ENCODE assay signal across 8 mouse cellular contexts in genomic region chr19:22448340-22449288, GRCm38 (mm10).
DNase-seq lines count a peak whose midpoint lies in the region; ATAC-seq and TF ChIP-seq lines count a peak whose summit lies in the region.
"Had no signal": no experiment of that assay in that cellular context is flagged by ENCODE, and none has a peak within 500 bp of the region (broad histone marks: within the 10 kb centered on the region; RNA-seq: fewer than 3 reads in every experiment).

No protein-coding gene starts in this region.

- no peaks in the 10 kb centered on the region for H3K9me3 ChIP-seq in lung, embryonic 16.5 days (ENCODE audit: control insufficient read depth, low read length)
- no peaks in the 10 kb centered on the region for H3K9me3 ChIP-seq in forebrain, embryonic 14.5 days (replicated peaks; ENCODE audit: control insufficient read depth, low read length)
- H3K9me3 ChIP-seq in limb, embryonic 10.5 days (replicated peaks), result no peaks in the 10 kb centered on the region
- H3K9me3 ChIP-seq in stomach, embryonic 16.5 days (replicated peaks; ENCODE audit: control insufficient read depth, low read length), result no peaks in the 10 kb centered on the region

- H3K4me2 ChIP-seq in lung, embryonic 16.5 days (ENCODE audit: low read depth, low read length), result peak overlapping the region; percentile 65
- peak overlapping the region; percentile 79 for H3K4me2 ChIP-seq in forebrain, embryonic 14.5 days (ENCODE audit: low read length)
- H3K4me2 ChIP-seq in stomach, embryonic 16.5 days (ENCODE audit: low read depth, low read length), result peak overlapping the region; percentile 51

- H3K9ac ChIP-seq in lung, embryonic 16.5 days (ENCODE audit: low read length), result peak overlapping the region; percentile 27
- H3K9ac ChIP-seq in forebrain, embryonic 14.5 days (ENCODE audit: low read length), result peak overlapping the region; percentile 58
- H3K9ac ChIP-seq in stomach, embryonic 16.5 days (ENCODE audit: low read length), result peak overlapping the region; percentile 23; the same call in 1 of the 2 replicates

- no peaks in the 10 kb centered on the region for H3K36me3 ChIP-seq in lung, embryonic 16.5 days (ENCODE audit: control insufficient read depth, insufficient read depth, low read length)
- no peaks in the 10 kb centered on the region for H3K36me3 ChIP-seq in forebrain, embryonic 14.5 days (ENCODE audit: control insufficient read depth, insufficient read depth, low read length)
- no peaks in the 10 kb centered on the region for H3K36me3 ChIP-seq in limb, embryonic 10.5 days
- H3K36me3 ChIP-seq in stomach, embryonic 16.5 days (ENCODE audit: control insufficient read depth, insufficient read depth, low read length), result no peaks in the 10 kb centered on the region
- no peaks in the 10 kb centered on the region for H3K36me3 ChIP-seq in thymus, adult 2 months (ENCODE audit: control insufficient read depth, insufficient read depth, low read length)

- peak; percentile 48; the same call in 1 of the 2 replicates for ATAC-seq in lung, embryonic 16.5 days (ENCODE audit: low read depth)
- ATAC-seq in forebrain, embryonic 14.5 days, result peak; percentile 54
- ATAC-seq in stomach, embryonic 16.5 days (ENCODE audit: insufficient read depth, low FRiP score), result no peak

- no peaks in the 10 kb centered on the region for H3K27me3 ChIP-seq in lung, embryonic 16.5 days (ENCODE audit: control insufficient read depth, insufficient read depth, low read depth, low read length)
- peaks cover 5% of the 10 kb centered on the region; the same call in 1 of the 2 replicates for H3K27me3 ChIP-seq in forebrain, embryonic 14.5 days (replicated peaks; ENCODE audit: control insufficient read depth, insufficient read depth, low read length)
- H3K27me3 ChIP-seq in limb, embryonic 10.5 days (ENCODE audit: low read depth, poor library complexity, severe bottlenecking), result peaks cover 5% of the 10 kb centered on the region; the same call in 1 of the 2 replicates
- no peaks in the 10 kb centered on the region for H3K27me3 ChIP-seq in stomach, embryonic 16.5 days (ENCODE audit: control insufficient read depth, insufficient read depth, low read length)
- H3K27me3 ChIP-seq in thymus, adult 2 months (ENCODE audit: control insufficient read depth, insufficient read depth, low read length), result no peaks in the 10 kb centered on the region

- no peak for DNase-seq in lung, postnatal 10 days
- DNase-seq in forebrain, embryonic 14.5 days (ENCODE audit: low spot score), result peak; percentile 16
- peak; percentile 31 for DNase-seq in limb, embryonic 10.5 days (ENCODE audit: low spot score)
- no peak for DNase-seq in testis, postnatal 10 days (ENCODE audit: low spot score)
- DNase-seq in thymus, adult 2 months, result no peak
- DNase-seq: lung, postnatal 4 days had no signal

- H3K4me1 ChIP-seq in lung, embryonic 16.5 days (replicated peaks; ENCODE audit: control insufficient read depth, insufficient read depth, low read length), result no peaks in the 10 kb centered on the region
- 0 out of 2 replicates have a peak, but pooled peaks cover 2% of the 10 kb centered on the region for H3K4me1 ChIP-seq in forebrain, embryonic 14.5 days (ENCODE audit: control insufficient read depth, insufficient read depth, low read length)
- H3K4me1 ChIP-seq in limb, embryonic 10.5 days, result peaks cover 20% of the 10 kb centered on the region
- 0 out of 2 replicates have a peak, but pooled peaks cover 6% of the 10 kb centered on the region for H3K4me1 ChIP-seq in stomach, embryonic 16.5 days (ENCODE audit: control insufficient read depth, insufficient read depth, low read length)
- H3K4me1 ChIP-seq in thymus, adult 2 months (replicated peaks; ENCODE audit: control insufficient read depth, insufficient read depth, low read length), result no peaks in the 10 kb centered on the region

- no peak for TF ChIP-seq POLR2A in thymus, adult 2 months (IDR thresholded peaks at IDR 0.05; ENCODE audit: control insufficient read depth, extremely low read depth, insufficient read depth, low read length, poor library complexity)

- no peak overlapping the region for H3K27ac ChIP-seq in lung, embryonic 16.5 days (ENCODE audit: low read length)
- H3K27ac ChIP-seq in forebrain, embryonic 14.5 days (ENCODE audit: low read depth, low read length), result no peak overlapping the region
- 0 out of 2 replicates have a peak overlapping the region, but pooled peaks have one; percentile 44 for H3K27ac ChIP-seq in limb, embryonic 10.5 days
- H3K27ac ChIP-seq in stomach, embryonic 16.5 days (ENCODE audit: low read length), result no peak overlapping the region
- H3K27ac ChIP-seq in thymus, adult 2 months (ENCODE audit: control insufficient read depth, insufficient read depth, low read length), result no peak overlapping the region

- TF ChIP-seq CTCF in thymus, adult 2 months (IDR thresholded peaks at IDR 0.05; ENCODE audit: borderline replicate concordance, control insufficient read depth, extremely low read depth, insufficient read depth, low read length, poor library complexity), result no peak

- H3K4me3 ChIP-seq in lung, embryonic 16.5 days (ENCODE audit: low read length), result peak overlapping the region; percentile 36
- H3K4me3 ChIP-seq in forebrain, embryonic 14.5 days (ENCODE audit: low read depth, low read length), result peak overlapping the region; percentile 33
- H3K4me3 ChIP-seq in limb, embryonic 10.5 days, result peak overlapping the region; percentile 48
- peak overlapping the region; percentile 33 for H3K4me3 ChIP-seq in stomach, embryonic 16.5 days (replicated peaks; ENCODE audit: low read length)
- H3K4me3 ChIP-seq in thymus, adult 2 months (ENCODE audit: control insufficient read depth, insufficient read depth, low read length), result no peak overlapping the region

- WGBS in lung, embryonic 16.5 days, result 31% methylated on average over 20 of the region's 20 CpGs
- WGBS in forebrain, embryonic 14.5 days, result 24% methylated on average over 20 of the region's 20 CpGs
- WGBS in limb, embryonic 10.5 days, result 33% methylated on average over 20 of the region's 20 CpGs
- 34% methylated on average over 20 of the region's 20 CpGs for WGBS in stomach, embryonic 16.5 days
- 58% methylated on average over 20 of the region's 20 CpGs for WGBS in thymus, adult 2 months

Comparison
In these comparisons a context has a peak if more than half of its experiments do, and no peak if none do; other contexts are left out.
1. DNase-seq: peak in forebrain, embryonic 14.5 days (single experiment) and limb, embryonic 10.5 days (single experiment); none in lung, postnatal 10 days (single experiment), testis, postnatal 10 days (single experiment) and thymus, adult 2 months (single experiment).
2. Peak in every context shown above with its lines, with median percentiles within 50 percentile points of each other: H3K4me2 ChIP-seq and H3K9ac ChIP-seq.